Mouse (Mus musculus) liver, embryonic 14.5 days (tissue): ENCODE results near the gene Foxp2. TPM values are rescaled to one million over a fixed set of nuclear protein-coding genes. Genes with fewer than 3 reads are reported as not detected.
A peak's percentile ranks its signal among the peaks of the same experiment; 100 is the strongest.

Experiments used
- ATAC-seq: fragments of 200-750 bp; cut with Nextera tagmentation; 2 replicates; pipeline ENCODE4 v1.8.0; 2017; ENCODE audit warnings: moderate number of reproducible peaks, mild to moderate bottlenecking, moderate library complexity; ENCODE audit not compliant: insufficient read depth
- DNase-seq, 3 experiments: peaks; one replicate each; pipeline ENCODE4 v3.0.0-alpha.2; 2012 to 2013; ENCODE audit warnings: low read depth in 3 of 3, low spot score in 3 of 3
- H3K27ac ChIP-seq: fragments of 300-500 bp; sonication (generic); 2 replicates; pipeline ENCODE4 v1.5.1; 2014; ENCODE audit warnings: moderate library complexity, mild to moderate bottlenecking, control low read depth, inconsistent platforms
- H3K27me3 ChIP-seq: fragments of 300-500 bp; sonication (generic); 2 replicates; pipeline ENCODE4 v1.6.1; 2014; ENCODE audit warnings: mild to moderate bottlenecking, low read length, moderate library complexity; ENCODE audit not compliant: control insufficient read depth, insufficient read depth
- H3K36me3 ChIP-seq: fragments of 300-500 bp; sonication (generic); replicated peaks from 2 replicates; pipeline ENCODE4 v1.6.1; 2014; ENCODE audit warnings: low read depth; ENCODE audit not compliant: control insufficient read depth, insufficient read depth
- H3K4me1 ChIP-seq, 2 experiments: fragments of 200-500 bp in 1 of 2; fragments of 300-500 bp in 1 of 2; sonication (generic) in 1 of 2; replicated peaks; 2 replicates each; pipeline ENCODE4 v1.6.1; 2012 to 2014; ENCODE audit warnings: antibody characterized with exemption in 1 of 2, inconsistent platforms in 1 of 2, low read length in 1 of 2; ENCODE audit not compliant: control insufficient read depth in 2 of 2, insufficient read depth in 2 of 2
- H3K4me2 ChIP-seq: fragments of 300-500 bp; sonication (generic); 2 replicates; pipeline ENCODE4 v1.6.1; 2014; ENCODE audit warnings: low read depth, mild to moderate bottlenecking, control low read depth, moderate library complexity
- H3K4me3 ChIP-seq, 2 experiments: fragments of 200-500 bp in 1 of 2; fragments of 300-500 bp in 1 of 2; sonication (generic) in 1 of 2; 2 replicates each; pipeline ENCODE4 v1.5.1; 2012 to 2014; ENCODE audit warnings: low read depth in 2 of 2, low read length in 2 of 2, mild to moderate bottlenecking in 2 of 2, control low read depth in 1 of 2, inconsistent platforms in 1 of 2, moderate library complexity in 1 of 2; ENCODE audit not compliant: insufficient read depth in 1 of 2
- H3K9ac ChIP-seq: fragments of 300-500 bp; sonication (generic); replicated peaks from 2 replicates; pipeline ENCODE4 v1.6.1; 2014; ENCODE audit warnings: mild to moderate bottlenecking, control low read depth, moderate library complexity
- H3K9me3 ChIP-seq: fragments of 300-500 bp; sonication (generic); 2 replicates; pipeline ENCODE4 v1.6.1; 2016; ENCODE audit warnings: low read length, mixed read lengths; ENCODE audit not compliant: control insufficient read depth
- CTCF ChIP-seq: IDR thresholded peaks from 2 replicates; pipeline ENCODE4 v1.5.1; 2016; ENCODE audit warnings: antibody characterized with exemption, low read depth, control low read depth
- EP300 ChIP-seq: IDR thresholded peaks from 2 replicates; pipeline ENCODE4 v1.6.1; 2016; ENCODE audit warnings: antibody characterized with exemption, low read depth
- WGBS: fragments of 180-500 bp; shearing (Covaris S2); extraction: QIAGEN DNeasy Blood & Tissue Kit; methylation state at CpG from one replicate; pipeline ENCODE4 v1.1.7; 2014; ENCODE audit not compliant: insufficient replicate concordance; 5-methylcytosine and 5-hydroxymethylcytosine counted together
- polyA plus RNA-seq, 2 experiments: library from polyadenylated mRNA; depleted of rRNA in 1 of 2; stranded (reverse) in 1 of 2; unstranded in 1 of 2; fragments of >200 nt; fragmentation: Nextera tagmentation in 1 of 2; extraction: Ambion mirVana in 1 of 2; gene quantifications; 2 replicates each; pipeline versions ENCODE4 v1.2.1 to v1.2.3; 2012 to 2014

Gene Foxp2
- polyA plus RNA-seq, 2 experiments, result 0.27 to 0.28 TPM

- H3K4me2 ChIP-seq, result no peak overlapping the region
- H3K4me1 ChIP-seq, result no peaks in the 10 kb centered on the region
- H3K9ac ChIP-seq, result no peak overlapping the region
- TF ChIP-seq CTCF (no peak), EP300 (no peak)
- H3K9me3 ChIP-seq, result no peaks in the 10 kb centered on the region
- H3K27me3 ChIP-seq, result no peaks in the 10 kb centered on the region
- ATAC-seq (no peak), DNase-seq (no peak)
- no peak overlapping the region for H3K27ac ChIP-seq
- H3K4me3 ChIP-seq, result no peak overlapping the region
- WGBS, result 81% methylated on average over 2 of the region's 2 CpGs
- H3K36me3 ChIP-seq, result no peaks in the 10 kb centered on the region
These were observed 229.0 kb downstream of the Foxp2 start for GRCm38 (mm10) chr6:15130142-15130541.

GRCm38 (mm10) chr6:15142094-15142493 is 240.9 kb downstream of the Foxp2 start:
- Histone ChIP-seq H3K27ac (no peak overlapping the region), H3K36me3 (no peaks in the 10 kb centered on the region), H3K4me2 (no peak overlapping the region), H3K27me3 (no peaks in the 10 kb centered on the region), H3K9me3 (no peaks in the 10 kb centered on the region), H3K4me1 (no peaks in the 10 kb centered on the region), H3K9ac (no peak overlapping the region), H3K4me3 (no peak overlapping the region)
- TF ChIP-seq CTCF, result no peak
- no peak for TF ChIP-seq EP300
- no peak for DNase-seq
- no peak for ATAC-seq
- WGBS, result 59% methylated on average over 1 of the region's 1 CpGs

DNA sequence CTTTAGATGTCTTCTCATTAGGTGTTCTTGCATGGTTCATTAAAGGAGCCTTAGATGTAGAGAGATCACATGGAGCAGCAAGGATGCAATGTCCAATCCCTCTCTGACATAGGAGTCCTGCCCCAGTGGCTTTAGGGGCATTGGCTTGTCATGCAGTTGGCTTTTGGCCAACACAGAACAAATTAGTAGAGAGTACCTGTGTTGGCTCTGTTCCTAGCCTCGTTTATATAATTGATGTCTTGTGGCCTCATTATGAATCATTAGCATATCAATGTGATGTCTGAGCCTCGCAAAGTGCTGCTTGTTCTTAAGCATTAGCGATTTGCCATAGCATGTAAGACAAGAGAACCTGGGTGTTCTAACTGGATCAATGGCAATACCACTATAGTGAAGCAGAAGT is 250.5 kb downstream of the Foxp2 start:
- ATAC-seq, result no peak
- no peaks in the 10 kb centered on the region for H3K27me3 ChIP-seq
- TF ChIP-seq EP300, result no peak
- no peak overlapping the region for H3K9ac ChIP-seq
- H3K36me3 ChIP-seq, result no peaks in the 10 kb centered on the region
- no peak for DNase-seq
- no peaks in the 10 kb centered on the region for H3K4me1 ChIP-seq
- H3K27ac ChIP-seq, result no peak overlapping the region
- no peaks in the 10 kb centered on the region for H3K9me3 ChIP-seq
- WGBS, result 61% methylated on average over 3 of the region's 3 CpGs
- H3K4me2 ChIP-seq, result no peak overlapping the region
- no peak overlapping the region for H3K4me3 ChIP-seq

GRCm38 (mm10) chr6:15163508-15164053 is 262.4 kb downstream of the Foxp2 start:
- no peaks in the 10 kb centered on the region for H3K4me1 ChIP-seq
- no peak for TF ChIP-seq EP300
- TF ChIP-seq CTCF, result peak; percentile 35; the same call in 1 of the 2 replicates
- no peaks in the 10 kb centered on the region for H3K36me3 ChIP-seq
- no peak overlapping the region for H3K4me3 ChIP-seq
- 59% methylated on average over 2 of the region's 2 CpGs for WGBS
- ATAC-seq (no peak), DNase-seq (no peak)
- no peaks in the 10 kb centered on the region for H3K9me3 ChIP-seq
- no peak overlapping the region for H3K27ac ChIP-seq
- H3K4me2 ChIP-seq, result no peak overlapping the region
- H3K27me3 ChIP-seq, result no peaks in the 10 kb centered on the region
- no peak overlapping the region for H3K9ac ChIP-seq

DNA sequence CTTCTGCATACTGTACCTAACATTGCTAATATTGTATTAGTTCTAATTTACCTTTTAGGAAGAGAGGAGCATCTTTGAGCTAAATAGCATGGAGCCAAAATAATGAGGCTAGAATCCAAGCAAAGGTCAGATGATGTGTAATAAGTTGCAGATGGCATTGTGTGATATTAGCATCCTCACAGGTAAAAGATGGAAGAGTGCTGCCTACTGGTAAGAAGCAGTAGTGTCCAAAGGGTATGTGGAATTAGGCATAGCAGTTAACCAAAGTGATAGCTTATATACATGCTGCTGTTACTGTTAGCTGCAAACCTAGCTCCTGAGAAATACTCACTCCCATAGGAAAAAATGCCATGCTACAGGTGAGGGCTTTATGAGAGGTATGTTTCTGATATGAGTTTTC is 275.6 kb downstream of the Foxp2 start:
- H3K4me3 ChIP-seq, result no peak overlapping the region
- no peak overlapping the region for H3K4me2 ChIP-seq

More for the DNA sequence above, 275.6 kb downstream of the Foxp2 start:
- DNase-seq (no peak), ATAC-seq (no peak)
- Histone ChIP-seq H3K27me3 (no peaks in the 10 kb centered on the region), H3K9ac (no peak overlapping the region), H3K36me3 (no peaks in the 10 kb centered on the region), H3K9me3 (no peaks in the 10 kb centered on the region), H3K27ac (no peak overlapping the region), H3K4me1 (no peaks in the 10 kb centered on the region)
- 0 out of 2 replicates have a peak, but pooled peaks have one; percentile 9 for TF ChIP-seq CTCF
- no peak for TF ChIP-seq EP300
